Mouse (Mus musculus) myocyte (in vitro differentiated cells): ENCODE data around the gene Zwilch.

ENCODE experiments used
- MYOD1 ChIP-seq, 3 experiments: IDR thresholded peaks; one replicate each; pipeline ENCODE4 v1.6.1; 2011; ENCODE audit warnings: control low read depth in 2 of 3, low read depth in 2 of 3, mild to moderate bottlenecking in 2 of 3, moderate library complexity in 1 of 3; ENCODE audit not compliant: insufficient read length in 2 of 3, control insufficient read depth in 1 of 3
- MYOG ChIP-seq, 3 experiments: IDR thresholded peaks; one replicate each; pipeline ENCODE4 v1.6.1; 2011; ENCODE audit warnings: control low read depth in 2 of 3, low read depth in 2 of 3, mild to moderate bottlenecking in 2 of 3; ENCODE audit not compliant: insufficient read length in 2 of 3, control insufficient read depth in 1 of 3, insufficient read depth in 1 of 3
- POLR2A ChIP-seq: IDR thresholded peaks from one replicate; pipeline ENCODE4 v1.6.1; 2011; ENCODE audit warnings: low read depth, mild to moderate bottlenecking, control low read depth, moderate library complexity; ENCODE audit not compliant: insufficient read length

DNA sequence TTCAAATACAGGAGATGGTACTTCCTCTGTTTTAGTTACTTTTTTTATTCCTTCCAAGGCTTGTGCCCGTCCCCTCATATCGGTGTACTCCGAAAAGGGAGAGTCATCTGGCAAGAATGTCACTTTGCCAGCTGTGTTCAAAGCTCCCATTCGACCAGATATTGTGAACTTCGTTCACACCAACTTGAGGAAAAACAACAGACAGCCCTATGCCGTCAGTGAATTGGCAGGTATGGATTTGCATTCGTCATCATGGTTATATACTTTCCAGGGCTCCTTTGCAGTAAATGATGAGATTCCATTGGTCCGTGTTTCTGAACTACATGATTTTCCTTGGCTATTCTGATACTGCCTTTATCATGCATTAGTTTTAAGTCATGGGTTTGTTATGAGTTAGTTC lies 1.9 kb upstream of the Zwilch start:
- TF ChIP-seq POLR2A (no peak), MYOG (IDR thresholded peaks at IDR 0.05; ENCODE audit: control insufficient read depth in 1 of 3, insufficient read depth in 1 of 3, insufficient read length in 2 of 3, low read depth in 2 of 3) (no peak), MYOD1 (IDR thresholded peaks at IDR 0.05; ENCODE audit: control insufficient read depth in 1 of 3, insufficient read length in 2 of 3, low read depth in 2 of 3) (no peak)
